Mouse (Mus musculus) lung, postnatal 14 days (tissue): ENCODE measurements at regions not wholly inside any gene's neighbourhood (a gene's known extent, or its start where the extent isn't known, plus 50 kb on each side); places are given as distances from the start of the nearest gene placed in this dataset.
"Not testable (repeated sequence)": the region's sequence is repeated elsewhere in the genome, so short reads cannot be mapped to it uniquely, and the experiment has no call there.

Experiments
- DNase-seq: peaks from one replicate; pipeline ENCODE4 v3.0.0; 2021

- DNase-seq, result no peak
These were observed 209.5 kb downstream of the Tbl1xr1 start for GRCm38 (mm10) chr3:22285904-22286303.

- DNase-seq, result no peak
These were observed 217.0 kb downstream of the Tbl1xr1 start for GRCm38 (mm10) chr3:22293466-22293865.

GRCm38 (mm10) chr3:22294081-22294480, 217.6 kb downstream of the Tbl1xr1 start:
- not testable (repeated sequence) for DNase-seq

- not testable (repeated sequence) for DNase-seq
These were observed 220.5 kb downstream of the Tbl1xr1 start for GRCm38 (mm10) chr3:22296925-22297324.

- DNase-seq, result not testable (repeated sequence)
These were observed 221.4 kb downstream of the Tbl1xr1 start for GRCm38 (mm10) chr3:22297831-22298230.

GRCm38 (mm10) chr3:22300553-22300952, 224.1 kb downstream of the Tbl1xr1 start:
- no peak for DNase-seq

- no peak for DNase-seq
These were observed 225.6 kb downstream of the Tbl1xr1 start for GRCm38 (mm10) chr3:22301991-22302517.

GRCm38 (mm10) chr3:22304145-22304544, 227.7 kb downstream of the Tbl1xr1 start:
- no peak for DNase-seq

GRCm38 (mm10) chr3:22306624-22307023, 230.2 kb downstream of the Tbl1xr1 start:
- DNase-seq, result peak; percentile 26

- DNase-seq, result peak; percentile 62
These were observed 232.5 kb downstream of the Tbl1xr1 start for GRCm38 (mm10) chr3:22308962-22309361.

- DNase-seq, result no peak
These were observed 240.2 kb downstream of the Tbl1xr1 start for GRCm38 (mm10) chr3:22316466-22317185.

GRCm38 (mm10) chr3:22320425-22320824, 244.0 kb downstream of the Tbl1xr1 start:
- not testable (repeated sequence) for DNase-seq

GRCm38 (mm10) chr3:22331240-22331639, 254.8 kb downstream of the Tbl1xr1 start:
- no peak for DNase-seq
